Mouse (Mus musculus) right cerebral cortex, adult 18-20 months (tissue): ENCODE measurements around the gene Atp23.

Experiments used
- DNase-seq: peaks from one replicate; pipeline ENCODE4 v3.0.0; 2022; ENCODE audit warnings: mixed read lengths

Gene Atp23

GRCm38 (mm10) chr10:126900821-126901487, at the start of gene Atp23:
Atp23 (minus strand) TSS chr10:126901355.
- peak; percentile 91 for DNase-seq

- no peak for DNase-seq
These were observed 49.4 kb upstream of the Atp23 start for GRCm38 (mm10) chr10:126950572-126950971.

- no peak for DNase-seq
These were observed 48.7 kb upstream of the Atp23 start for GRCm38 (mm10) chr10:126949824-126950223.

- no peak for DNase-seq
These were observed 44.4 kb upstream of the Atp23 start for GRCm38 (mm10) chr10:126945531-126945930.

- no peak for DNase-seq
These were observed 39.8 kb upstream of the Atp23 start for GRCm38 (mm10) chr10:126940949-126941348.

- peak; percentile 72 for DNase-seq
These were observed 34.6 kb upstream of the Atp23 start for GRCm38 (mm10) chr10:126935556-126936381.

- DNase-seq, result no peak
These were observed 34.0 kb upstream of the Atp23 start for GRCm38 (mm10) chr10:126935121-126935520.

- no peak for DNase-seq
These were observed 33.4 kb upstream of the Atp23 start for GRCm38 (mm10) chr10:126934561-126934960.

- no peak for DNase-seq
These were observed 30.6 kb upstream of the Atp23 start for GRCm38 (mm10) chr10:126931760-126932139.

- peak; percentile 76 for DNase-seq
These were observed 30.1 kb upstream of the Atp23 start for GRCm38 (mm10) chr10:126931123-126931759.

- DNase-seq, result no peak
These were observed 29.3 kb upstream of the Atp23 start for GRCm38 (mm10) chr10:126930270-126931121.

- no peak for DNase-seq
These were observed 28.4 kb upstream of the Atp23 start for GRCm38 (mm10) chr10:126929543-126929942.

GRCm38 (mm10) chr10:126928819-126929206, 27.7 kb upstream of the Atp23 start:
- DNase-seq, result peak; percentile 69

GRCm38 (mm10) chr10:126928011-126928818, 27.1 kb upstream of the Atp23 start:
- DNase-seq, result peak; percentile 86

GRCm38 (mm10) chr10:126927101-126927961, 26.2 kb upstream of the Atp23 start:
- DNase-seq, result peak; percentile 51

- DNase-seq, result no peak
These were observed 24.2 kb upstream of the Atp23 start for GRCm38 (mm10) chr10:126925391-126925790.

GRCm38 (mm10) chr10:126924087-126924486, 22.9 kb upstream of the Atp23 start:
- DNase-seq, result no peak

GRCm38 (mm10) chr10:126920220-126920619, 19.1 kb upstream of the Atp23 start:
- no peak for DNase-seq

GRCm38 (mm10) chr10:126919067-126919466, 17.9 kb upstream of the Atp23 start:
- peak; percentile 90 for DNase-seq

GRCm38 (mm10) chr10:126914288-126914687, 13.1 kb upstream of the Atp23 start:
- no peak for DNase-seq

GRCm38 (mm10) chr10:126911479-126911878, 10.3 kb upstream of the Atp23 start:
- DNase-seq, result no peak
